Mouse (Mus musculus) small intestine, adult 2 months (tissue): ENCODE data around the gene Dnah9. TPM values are rescaled to one million over a fixed set of nuclear protein-coding genes. Genes with fewer than 3 reads are reported as not detected.

Experiments used
- H3K27ac ChIP-seq: fragments of 200-500 bp; 2 replicates; pipeline ENCODE4 v1.5.1; 2012; ENCODE audit warnings: low read depth, low read length, control low read depth, inconsistent platforms; ENCODE audit not compliant: insufficient read depth
- H3K27me3 ChIP-seq: fragments of 200-500 bp; 2 replicates; pipeline ENCODE4 v1.6.1; 2012; ENCODE audit warnings: mild to moderate bottlenecking, moderate library complexity, low read length, inconsistent platforms; ENCODE audit not compliant: control insufficient read depth, insufficient read depth
- H3K36me3 ChIP-seq: fragments of 200-500 bp; 2 replicates; pipeline ENCODE4 v1.6.1; 2012; ENCODE audit warnings: mild to moderate bottlenecking, low read length, control low read depth, inconsistent platforms; ENCODE audit not compliant: control insufficient read depth, insufficient read depth
- H3K4me1 ChIP-seq: fragments of 200-500 bp; 2 replicates; pipeline ENCODE4 v1.6.1; 2012; ENCODE audit warnings: low read length, inconsistent platforms, mixed read lengths; ENCODE audit not compliant: control insufficient read depth, insufficient read depth, insufficient read length
- H3K4me3 ChIP-seq: fragments of 200-500 bp; 2 replicates; pipeline ENCODE4 v1.5.1; 2012; ENCODE audit warnings: low read depth, mild to moderate bottlenecking, control low read depth, inconsistent platforms, low read length, moderate library complexity
- CTCF ChIP-seq: fragments of 200-500 bp; IDR thresholded peaks from 2 replicates; pipeline ENCODE4 v1.5.1; 2012; ENCODE audit warnings: low read depth, mild to moderate bottlenecking, control low read depth, inconsistent platforms, low read length, moderate library complexity, mixed read lengths; ENCODE audit not compliant: insufficient replicate concordance, insufficient read length; ENCODE audit errors: extremely low read depth
- POLR2A ChIP-seq: fragments of 200-500 bp; IDR thresholded peaks from 2 replicates; pipeline ENCODE4 v1.6.1; 2012; ENCODE audit warnings: low read depth, mild to moderate bottlenecking, control low read depth, inconsistent platforms, low read length, moderate library complexity
- WGBS: fragments of 180-500 bp; shearing (Covaris S2); methylation state at CpG from one replicate; pipeline ENCODE4 v1.1.7; 2018; 5-methylcytosine and 5-hydroxymethylcytosine counted together
- polyA plus RNA-seq: library from polyadenylated mRNA; depleted of rRNA; stranded (reverse); fragments of >200 nt; gene quantifications from 2 replicates; pipeline ENCODE4 v1.2.3, GENCODE M21; 2012

Gene Dnah9
- polyA plus RNA-seq, 1 experiment = 0.10 TPM

GRCm38 (mm10) chr11:66046594-66047193 lies 121.7 kb downstream of the Dnah9 start:
- H3K27me3 ChIP-seq = no peaks in the 10 kb centered on the region
- 38% methylated on average over 4 of the region's 4 CpGs for WGBS
- no peak overlapping the region for H3K27ac ChIP-seq

GRCm38 (mm10) chr11:66043635-66044034 lies 124.7 kb downstream of the Dnah9 start:
- WGBS = 65% methylated on average over 6 of the region's 6 CpGs
- Histone ChIP-seq H3K36me3 (no peaks in the 10 kb centered on the region), H3K4me3 (no peak overlapping the region), H3K27me3 (no peaks in the 10 kb centered on the region), H3K4me1 (no peaks in the 10 kb centered on the region), H3K27ac (no peak overlapping the region)
- no peak for TF ChIP-seq POLR2A
- no peak for TF ChIP-seq CTCF

More at GRCm38 (mm10) chr11:66046594-66047193, 121.7 kb downstream of the Dnah9 start:
- Histone ChIP-seq H3K4me3 (no peak overlapping the region), H3K4me1 (no peaks in the 10 kb centered on the region), H3K36me3 (no peaks in the 10 kb centered on the region)
- TF ChIP-seq POLR2A = no peak
- no peak for TF ChIP-seq CTCF

- no peak for TF ChIP-seq POLR2A
- TF ChIP-seq CTCF = no peak
- Histone ChIP-seq H3K4me1 (no peaks in the 10 kb centered on the region), H3K4me3 (no peak overlapping the region), H3K27ac (no peak overlapping the region), H3K36me3 (no peaks in the 10 kb centered on the region), H3K27me3 (no peaks in the 10 kb centered on the region)
- WGBS = 68% methylated on average over 2 of the region's 2 CpGs
These were observed 125.8 kb downstream of the Dnah9 start for GRCm38 (mm10) chr11:66042531-66042930.

- Histone ChIP-seq H3K27ac (no peak overlapping the region), H3K27me3 (no peaks in the 10 kb centered on the region), H3K36me3 (no peaks in the 10 kb centered on the region), H3K4me3 (no peak overlapping the region), H3K4me1 (no peaks in the 10 kb centered on the region)
- TF ChIP-seq CTCF (no peak), POLR2A (no peak)
- 45% methylated on average over 1 of the region's 1 CpGs for WGBS
These were observed 142.6 kb downstream of the Dnah9 start for GRCm38 (mm10) chr11:66025728-66026127.

- TF ChIP-seq CTCF (no peak), POLR2A (no peak)
- Histone ChIP-seq H3K4me3 (no peak overlapping the region), H3K36me3 (no peaks in the 10 kb centered on the region), H3K27ac (no peak overlapping the region), H3K27me3 (no peaks in the 10 kb centered on the region), H3K4me1 (no peaks in the 10 kb centered on the region)
- 47% methylated on average over 3 of the region's 3 CpGs for WGBS
These were observed 192.5 kb downstream of the Dnah9 start for GRCm38 (mm10) chr11:65975871-65976270.

GRCm38 (mm10) chr11:65930796-65931195 lies 237.6 kb downstream of the Dnah9 start:
- H3K4me3 ChIP-seq = no peak overlapping the region
- H3K27ac ChIP-seq = no peak overlapping the region
- 72% methylated on average over 2 of the region's 2 CpGs for WGBS
- H3K36me3 ChIP-seq = no peaks in the 10 kb centered on the region
- no peaks in the 10 kb centered on the region for H3K27me3 ChIP-seq
- TF ChIP-seq POLR2A (no peak), CTCF (no peak)
- H3K4me1 ChIP-seq = no peaks in the 10 kb centered on the region

- H3K4me3 ChIP-seq = no peak overlapping the region
- H3K27me3 ChIP-seq = no peaks in the 10 kb centered on the region
- no peaks in the 10 kb centered on the region for H3K4me1 ChIP-seq
- H3K27ac ChIP-seq = no peak overlapping the region
- no peaks in the 10 kb centered on the region for H3K36me3 ChIP-seq
- WGBS = 66% methylated on average over 4 of the region's 4 CpGs
- no peak for TF ChIP-seq CTCF
- no peak for TF ChIP-seq POLR2A
These were observed 238.0 kb downstream of the Dnah9 start for GRCm38 (mm10) chr11:65930359-65930758.
